Mouse (Mus musculus) intestine, embryonic 16.5 days (tissue): Measurements from ENCODE around the gene Pm20d2. TPM values are rescaled to one million over a fixed set of nuclear protein-coding genes. Genes with fewer than 3 reads are reported as not detected.

Experiments used
- ATAC-seq: fragments of 200-750 bp; cut with Nextera tagmentation; 2 replicates; pipeline ENCODE4 v1.8.0; 2017; ENCODE audit warnings: moderate TSS enrichment, moderate library complexity
- H3K27ac ChIP-seq: fragments of 300-500 bp; sonication (generic); 2 replicates; pipeline ENCODE4 v1.5.1; 2014; ENCODE audit warnings: mild to moderate bottlenecking, low read length
- H3K27me3 ChIP-seq: fragments of 300-500 bp; sonication (generic); replicated peaks from 2 replicates; pipeline ENCODE4 v1.6.1; 2014; ENCODE audit warnings: low read length, control low read depth, mixed read lengths; ENCODE audit not compliant: control insufficient read depth, insufficient read depth
- H3K36me3 ChIP-seq: fragments of 300-500 bp; sonication (generic); 2 replicates; pipeline ENCODE4 v1.6.1; 2014; ENCODE audit warnings: low read length, control low read depth; ENCODE audit not compliant: control insufficient read depth, insufficient read depth
- H3K4me1 ChIP-seq: fragments of 300-500 bp; sonication (generic); 2 replicates; pipeline ENCODE4 v1.6.1; 2014; ENCODE audit warnings: low read length, control low read depth, mixed read lengths; ENCODE audit not compliant: control insufficient read depth, insufficient read depth
- H3K4me2 ChIP-seq: fragments of 300-500 bp; sonication (generic); 2 replicates; pipeline ENCODE4 v1.6.1; 2014; ENCODE audit warnings: low read depth, low read length, control low read depth
- H3K4me3 ChIP-seq: fragments of 300-500 bp; sonication (generic); 2 replicates; pipeline ENCODE4 v1.5.1; 2014; ENCODE audit warnings: mild to moderate bottlenecking, low read length
- H3K9ac ChIP-seq: fragments of 300-500 bp; sonication (generic); 2 replicates; pipeline ENCODE4 v1.6.1; 2014; ENCODE audit warnings: low read depth, low read length
- H3K9me3 ChIP-seq: fragments of 300-500 bp; sonication (generic); 2 replicates; pipeline ENCODE4 v1.6.1; 2016; ENCODE audit warnings: low read length, control low read depth; ENCODE audit not compliant: control insufficient read depth
- WGBS: fragments of 180-500 bp; shearing (Covaris S2); extraction: QIAGEN DNeasy Blood & Tissue Kit; methylation state at CpG from one replicate; pipeline ENCODE4 v1.1.7; 2014; 5-methylcytosine and 5-hydroxymethylcytosine counted together
- polyA plus RNA-seq: library from polyadenylated mRNA; unstranded; fragments of >200 nt; fragmentation: Nextera tagmentation; extraction: Ambion mirVana; gene quantifications from 2 replicates; pipeline ENCODE4 v1.2.1, GENCODE M21; 2015

Pm20d2 gene
- polyA plus RNA-seq, 1 experiment from 2014 or later = 0.88 TPM

- no peak overlapping the region for H3K9ac ChIP-seq
- H3K4me3 ChIP-seq = no peak overlapping the region
- H3K9me3 ChIP-seq = no peaks in the 10 kb centered on the region
- no peaks in the 10 kb centered on the region for H3K27me3 ChIP-seq
- no peaks in the 10 kb centered on the region for H3K4me1 ChIP-seq
- H3K4me2 ChIP-seq = no peak overlapping the region
- H3K27ac ChIP-seq = no peak overlapping the region
- 23% methylated on average over 2 of the region's 2 CpGs for WGBS
- ATAC-seq = no peak
- no peaks in the 10 kb centered on the region for H3K36me3 ChIP-seq
These were observed 8.6 kb upstream of the Pm20d2 start for GRCm38 (mm10) chr4:33198117-33198516.

- H3K4me3 ChIP-seq = peak overlapping the region; percentile 70
- no peaks in the 10 kb centered on the region; the same call in 1 of the 2 replicates for H3K4me1 ChIP-seq
- peak overlapping the region; percentile 98 for H3K4me2 ChIP-seq
- H3K27me3 ChIP-seq = no peaks in the 10 kb centered on the region
- H3K9ac ChIP-seq = peak overlapping the region; percentile 78
- peak; percentile 95 for ATAC-seq
- H3K9me3 ChIP-seq = no peaks in the 10 kb centered on the region
- H3K36me3 ChIP-seq = no peaks in the 10 kb centered on the region
- peak overlapping the region; percentile 84 for H3K27ac ChIP-seq
- WGBS = under 1% methylated on average over 123 of the region's 123 CpGs
These were observed 479 bp downstream of the Pm20d2 start for GRCm38 (mm10) chr4:33188781-33189734.

- Histone ChIP-seq H3K27me3 (no peaks in the 10 kb centered on the region), H3K27ac (no peak overlapping the region), H3K4me2 (peak overlapping the region; percentile 98), H3K9me3 (no peaks in the 10 kb centered on the region), H3K4me1 (no peaks in the 10 kb centered on the region; the same call in 1 of the 2 replicates), H3K4me3 (peak overlapping the region; percentile 70; the same call in 1 of the 2 replicates), H3K36me3 (no peaks in the 10 kb centered on the region), H3K9ac (no peak overlapping the region; the same call in 1 of the 2 replicates)
- WGBS = 17% methylated on average over 9 of the region's 9 CpGs
- ATAC-seq = 0 out of 2 replicates have a peak, but pooled peaks have one; percentile 40
These were observed 1.4 kb downstream of the Pm20d2 start for GRCm38 (mm10) chr4:33188164-33188563.

- Histone ChIP-seq H3K9me3 (no peaks in the 10 kb centered on the region), H3K4me3 (no peak overlapping the region), H3K4me1 (no peaks in the 10 kb centered on the region), H3K27ac (no peak overlapping the region), H3K4me2 (no peak overlapping the region), H3K27me3 (no peaks in the 10 kb centered on the region), H3K36me3 (no peaks in the 10 kb centered on the region), H3K9ac (no peak overlapping the region)
- WGBS = 72% methylated on average over 5 of the region's 5 CpGs
- ATAC-seq = no peak
These were observed 6.1 kb downstream of the Pm20d2 start for GRCm38 (mm10) chr4:33183477-33183876.

- no peaks in the 10 kb centered on the region for H3K4me1 ChIP-seq
- no peak overlapping the region for H3K4me2 ChIP-seq
- H3K27me3 ChIP-seq = 0 out of 2 replicates have a peak, but pooled peaks cover 1% of the 10 kb centered on the region
- H3K9ac ChIP-seq = no peak overlapping the region
- H3K27ac ChIP-seq = no peak overlapping the region
- no peaks in the 10 kb centered on the region for H3K36me3 ChIP-seq
- 87% methylated on average over 26 of the region's 26 CpGs for WGBS
- H3K9me3 ChIP-seq = no peaks in the 10 kb centered on the region
- no peak overlapping the region for H3K4me3 ChIP-seq
- no peak for ATAC-seq
These were observed 37.2 kb downstream of the Pm20d2 start for GRCm38 (mm10) chr4:33152087-33153038.

- no peak overlapping the region for H3K4me2 ChIP-seq
- no peak overlapping the region for H3K4me3 ChIP-seq
- no peak overlapping the region for H3K9ac ChIP-seq
- ATAC-seq = no peak
- WGBS = 75% methylated on average over 7 of the region's 7 CpGs
- H3K27ac ChIP-seq = no peak overlapping the region
- no peaks in the 10 kb centered on the region for H3K4me1 ChIP-seq
- no peaks in the 10 kb centered on the region for H3K36me3 ChIP-seq
- H3K27me3 ChIP-seq = 0 out of 2 replicates have a peak, but pooled peaks cover 6% of the 10 kb centered on the region
- no peaks in the 10 kb centered on the region for H3K9me3 ChIP-seq
These were observed 40.4 kb downstream of the Pm20d2 start for GRCm38 (mm10) chr4:33149150-33149549.

DNA sequence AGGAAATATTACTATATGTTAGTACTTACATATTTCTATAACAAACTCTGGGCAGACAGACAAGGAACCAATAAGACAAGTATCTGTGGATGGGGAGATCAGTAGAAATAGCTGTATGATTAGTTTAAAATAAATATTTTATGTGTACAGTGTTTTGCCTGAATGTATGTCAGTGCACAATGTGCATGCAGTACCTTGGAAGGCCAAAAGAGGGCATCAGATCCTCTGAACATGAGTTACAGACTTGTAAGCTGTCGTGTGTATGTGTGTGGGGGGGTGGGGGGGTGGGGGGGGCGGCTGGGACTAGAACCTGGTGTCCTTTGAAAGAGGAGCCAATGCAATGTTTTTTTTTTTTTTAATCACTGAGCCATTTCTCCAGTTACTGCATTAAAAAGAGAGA lies 41.7 kb downstream of the Pm20d2 start:
- Histone ChIP-seq H3K27ac (no peak overlapping the region), H3K9ac (no peak overlapping the region), H3K4me3 (no peak overlapping the region), H3K9me3 (no peaks in the 10 kb centered on the region), H3K4me1 (no peaks in the 10 kb centered on the region), H3K36me3 (no peaks in the 10 kb centered on the region), H3K27me3 (0 out of 2 replicates have a peak, but pooled peaks cover 6% of the 10 kb centered on the region), H3K4me2 (no peak overlapping the region)
- ATAC-seq = no peak
- WGBS = 5% methylated on average over 2 of the region's 2 CpGs

DNA sequence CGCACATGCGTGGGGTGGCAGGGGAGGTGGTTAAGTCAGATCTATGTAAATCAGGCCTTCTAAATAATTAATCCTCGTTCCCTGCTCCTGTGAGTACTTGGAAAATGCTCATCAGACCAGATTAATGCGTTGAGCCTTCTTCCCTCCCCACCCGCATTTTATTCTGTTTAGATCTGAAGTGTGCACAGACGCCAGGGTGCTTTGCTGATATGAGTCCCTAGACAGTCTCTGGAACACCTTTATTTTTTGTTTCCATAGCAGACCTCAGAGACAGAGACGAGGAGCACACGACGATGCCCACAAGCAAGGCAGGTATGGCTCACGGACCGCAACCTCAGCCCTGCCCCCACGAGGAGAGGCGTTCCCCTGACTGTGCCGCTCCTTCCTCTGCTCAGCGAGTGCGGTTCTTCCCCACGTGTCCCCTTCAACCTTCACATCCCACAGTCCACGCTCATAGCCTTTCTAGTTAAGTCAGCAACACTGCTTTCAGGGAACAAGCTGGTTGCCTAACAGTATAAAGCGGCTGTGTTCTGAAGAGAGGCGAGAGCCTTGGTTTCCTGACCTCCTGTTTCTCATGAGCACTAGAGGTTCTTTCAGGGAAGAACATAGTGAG lies 42.8 kb downstream of the Pm20d2 start:
- Histone ChIP-seq H3K9me3 (no peaks in the 10 kb centered on the region), H3K4me3 (no peak overlapping the region), H3K9ac (no peak overlapping the region), H3K36me3 (no peaks in the 10 kb centered on the region), H3K27me3 (0 out of 2 replicates have a peak, but pooled peaks cover 6% of the 10 kb centered on the region), H3K27ac (no peak overlapping the region), H3K4me2 (peak overlapping the region; percentile 27; the same call in 1 of the 2 replicates), H3K4me1 (no peaks in the 10 kb centered on the region)
- whole genome bisulfite sequencing = 36% methylated on average over 20 of the region's 20 CpGs
- no peak for ATAC-seq
